Mouse (Mus musculus): Measurements from ENCODE around the gene Slc6a11. TPM values are rescaled to one million over a fixed set of nuclear protein-coding genes. Genes with fewer than 3 reads are reported as not detected.

The Slc6a11 gene
- 0.21 TPM for polyA plus RNA-seq (2017; shearing (Covaris generic))

DNA sequence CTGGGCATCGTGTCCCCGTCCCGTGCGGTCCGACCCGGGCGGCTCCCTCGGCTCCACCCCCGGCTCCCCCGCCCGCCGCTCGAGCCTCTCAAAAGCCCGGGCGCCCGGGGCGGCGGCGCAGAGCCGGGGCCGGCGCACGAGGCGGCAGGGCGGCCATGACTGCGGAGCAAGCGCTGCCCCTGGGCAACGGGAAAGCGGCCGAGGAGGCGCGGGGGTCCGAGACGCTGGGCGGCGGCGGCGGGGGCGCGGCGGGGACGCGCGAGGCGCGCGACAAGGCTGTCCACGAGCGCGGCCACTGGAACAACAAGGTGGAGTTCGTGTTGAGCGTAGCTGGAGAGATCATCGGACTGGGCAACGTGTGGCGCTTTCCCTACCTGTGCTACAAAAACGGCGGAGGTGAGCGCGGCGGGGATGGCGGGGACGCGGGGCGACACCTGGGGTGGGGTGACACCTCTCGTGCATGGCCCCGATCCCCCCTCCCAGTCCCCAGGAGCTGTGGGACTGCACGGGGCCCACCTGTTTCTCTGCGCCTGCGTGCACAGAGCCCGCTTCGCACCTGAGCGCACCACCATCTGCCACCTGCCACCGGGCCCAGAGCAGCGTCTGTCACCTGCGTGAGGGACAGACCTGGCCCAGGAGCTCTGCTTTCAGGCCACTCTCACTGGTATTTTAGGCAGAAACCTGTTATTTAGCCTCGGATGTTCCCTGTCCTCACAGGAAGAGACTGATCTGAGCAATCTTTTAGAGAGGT, at the start of gene Slc6a11:
Gene Slc6a11, plus strand, starts transcription at position 120 of the 751 bp plus-strand sequence.

DNA sequence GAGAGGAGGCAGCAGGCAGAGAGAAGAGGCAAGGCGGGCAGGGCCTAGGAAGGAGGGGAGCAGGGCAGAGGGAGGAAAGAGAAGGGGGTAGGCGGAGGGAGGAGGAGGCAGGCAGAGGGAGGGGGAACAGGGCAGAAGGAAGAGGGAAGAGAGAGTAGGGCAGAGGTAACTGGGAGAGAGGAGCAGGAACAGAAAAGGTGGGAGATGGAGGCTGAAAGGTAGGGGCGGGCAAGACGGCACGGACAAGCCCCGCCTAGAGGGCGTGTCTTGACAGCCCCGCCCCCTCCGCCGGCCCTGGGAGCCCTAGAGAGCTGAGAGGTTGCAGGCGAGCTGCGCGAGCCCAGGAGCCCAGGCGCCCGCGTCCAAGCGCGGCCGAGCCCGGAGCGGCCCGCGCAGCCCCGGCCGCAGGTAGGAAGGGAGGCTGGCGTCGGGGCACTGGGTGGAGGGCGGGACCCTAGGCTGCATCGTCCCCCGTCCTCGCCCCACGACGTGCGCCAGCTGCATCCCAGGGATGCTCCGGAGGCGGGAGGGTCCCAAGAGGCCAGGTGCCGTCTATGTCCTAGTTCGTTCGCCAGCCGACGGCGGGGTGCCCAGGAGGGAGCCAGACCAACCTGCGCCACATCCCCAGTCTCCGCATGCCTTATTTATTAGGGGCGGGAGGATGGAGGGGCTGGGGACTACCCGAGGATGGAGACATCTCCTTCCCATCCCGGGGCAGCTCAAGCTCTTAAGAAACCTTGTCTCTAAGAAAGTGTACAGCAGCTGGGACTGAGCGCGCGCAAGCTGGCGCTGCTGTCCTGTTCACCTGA, 151.6 kb downstream of the Slc6a11 start, which contains the start of gene Slc6a1:
Gene Slc6a1, plus strand, starts transcription at position 167 of the 809 bp plus-strand sequence.

Other genes starting within 250 kb of the Slc6a11 start
- gene Atp2b2, start 88.6 kb upstream of the Slc6a11 start, polyA plus RNA-seq (2017; shearing (Covaris generic)): 0.16 TPM
- gene Slc6a1, start 151.4 kb downstream of the Slc6a11 start, polyA plus RNA-seq (2017; shearing (Covaris generic)): 0.30 TPM